Mouse (Mus musculus) brain, adult 10 weeks (tissue): ENCODE data around the gene Gm13119. TPM values are rescaled to one million over a fixed set of nuclear protein-coding genes. Genes with fewer than 3 reads are reported as not detected.

Source experiments
- polyA plus RNA-seq: library from polyadenylated mRNA; stranded (reverse); fragments of 350-450 nt; fragmentation: Illumina TruSeq; extraction: RNeasy Lipid Tissue Mini Kit (QIAGEN cat#74804); gene quantifications from one replicate; pipeline ENCODE4 v1.2.3, GENCODE M21; 2015; ENCODE audit warnings: low read depth, low replicate concordance

The Gm13119 gene
- polyA plus RNA-seq, result not detected

DNA sequence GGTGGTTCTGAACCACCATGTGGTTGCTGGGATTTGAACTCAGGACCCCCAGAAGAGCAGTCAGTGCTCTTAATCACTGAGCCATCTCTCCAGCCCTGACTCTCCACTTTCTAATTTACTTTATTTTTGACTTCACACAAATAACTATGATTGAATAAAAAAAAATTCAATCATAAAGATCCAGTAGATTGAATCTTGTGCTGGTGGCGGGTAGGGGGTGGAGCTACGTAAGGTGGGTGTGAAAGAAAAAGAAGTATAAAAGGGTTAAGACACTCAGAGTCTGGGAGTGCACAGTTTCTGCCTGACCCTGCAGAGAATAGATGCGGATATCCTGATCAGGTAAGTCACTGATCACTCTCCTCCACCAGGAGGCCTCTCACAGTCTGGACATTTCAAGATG, at the start of gene Gm13119:
Gene Gm13119 (plus strand): TSS at position 301 of the 400 bp plus-strand sequence.

DNA sequence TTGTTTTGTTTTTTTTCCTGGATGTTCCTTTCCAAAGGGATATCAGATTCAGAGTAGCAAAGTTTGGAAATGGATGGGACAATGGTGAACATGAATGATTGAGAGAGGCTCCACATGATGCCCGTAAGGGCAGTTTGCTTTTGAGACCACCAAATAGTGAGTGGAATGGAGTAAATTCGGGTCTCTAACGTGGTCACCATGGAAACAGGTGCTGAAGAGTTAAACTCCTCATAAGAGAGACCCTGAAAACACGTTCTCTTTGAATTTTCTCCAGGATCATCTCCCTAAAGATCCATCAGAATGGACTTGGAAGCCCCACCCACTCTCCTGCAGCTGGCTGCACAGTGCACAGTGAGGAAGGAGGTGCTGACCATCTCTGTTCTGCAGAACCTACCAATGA, 27.8 kb upstream of the Gm13119 start, which contains the start of gene Gm13128:
Gene Gm13128 (plus strand): TSS at position 301 of the 400 bp plus-strand sequence.

DNA sequence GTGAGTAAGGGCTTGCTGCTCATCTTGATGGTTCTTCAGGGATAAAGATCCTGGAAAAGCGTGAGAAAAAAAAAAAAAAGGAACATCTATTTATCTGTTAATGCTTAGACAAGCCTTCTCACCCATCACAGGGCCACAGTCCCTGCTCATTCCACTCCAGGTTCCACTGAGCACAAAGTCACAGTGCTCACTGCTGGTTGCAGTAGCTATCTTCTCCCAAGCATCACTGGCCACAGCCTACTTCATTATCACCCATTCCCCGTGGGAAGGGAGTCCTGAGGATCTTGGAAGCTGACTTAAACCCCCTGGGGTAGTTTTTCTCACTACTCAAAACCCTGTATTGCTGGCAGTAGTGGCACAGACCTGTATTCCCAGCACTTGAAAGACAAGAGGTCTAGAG, 20.2 kb downstream of the Gm13119 start, which contains the start of gene Pramef20:
Gene Pramef20 (minus strand): TSS at position 23 of the 400 bp plus-strand sequence.

DNA sequence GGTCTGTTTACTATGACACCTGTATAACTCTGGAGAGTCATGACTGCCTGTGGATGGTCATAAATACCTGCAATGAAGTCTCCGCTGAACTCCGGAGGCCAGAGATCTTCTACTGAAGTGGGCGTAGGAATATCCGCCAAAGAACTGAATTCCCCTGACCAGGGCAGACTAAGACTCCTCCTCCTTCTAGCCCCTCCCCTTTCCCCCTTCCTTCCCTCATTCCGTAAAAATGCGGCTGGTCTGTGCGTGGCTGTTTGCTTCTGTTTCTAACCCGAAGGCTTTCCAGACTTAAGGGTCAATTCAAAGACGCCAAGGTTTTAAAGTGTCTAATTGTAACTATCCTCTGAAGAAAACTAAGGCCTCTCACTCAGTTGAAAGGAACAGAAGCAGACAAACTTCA, 50.5 kb downstream of the Gm13119 start, which contains the start of gene Pramef12:
Gene Pramef12 (minus strand): TSS at position 175 of the 400 bp plus-strand sequence.

Other genes starting within 250 kb of the Gm13119 start
- not detected for gene Oog3, start 195.3 kb upstream of the Gm13119 start, polyA plus RNA-seq
- not detected for gene Oog2, start 167.2 kb upstream of the Gm13119 start, polyA plus RNA-seq
- not detected for gene C87977, start 144.6 kb upstream of the Gm13119 start, polyA plus RNA-seq
- not detected for gene Pramel5, start 77.5 kb upstream of the Gm13119 start, polyA plus RNA-seq
- gene Gm13128, start 27.7 kb upstream of the Gm13119 start, polyA plus RNA-seq, result not detected
- not detected for gene Pramef20, start 20.0 kb downstream of the Gm13119 start, polyA plus RNA-seq
- not detected for gene Pramef12, start 50.5 kb downstream of the Gm13119 start, polyA plus RNA-seq
- not detected for gene 1700012P22Rik, start 80.8 kb downstream of the Gm13119 start, polyA plus RNA-seq
- gene Gm9944, start 95.4 kb downstream of the Gm13119 start, polyA plus RNA-seq, result not detected
- gene Aadacl3, start 105.8 kb downstream of the Gm13119 start, polyA plus RNA-seq, result not detected
- not detected for gene 9430007A20Rik, start 161.9 kb downstream of the Gm13119 start, polyA plus RNA-seq
- not detected for gene Gm13124, start 207.2 kb downstream of the Gm13119 start, polyA plus RNA-seq